Mouse (Mus musculus) thymus, postnatal 0 days (tissue): Measurements from ENCODE around the gene Rnf113a2. TPM values are rescaled to one million over a fixed set of nuclear protein-coding genes. Genes with fewer than 3 reads are reported as not detected.

Source experiments
- DNase-seq: peaks from one replicate; pipeline ENCODE4 v3.0.0-alpha.2; 2015; ENCODE audit warnings: low spot score
- polyA plus RNA-seq: library from polyadenylated mRNA; unstranded; fragments of >200 nt; fragmentation: Nextera tagmentation; extraction: Ambion mirVana; gene quantifications from 2 replicates; pipeline ENCODE4 v1.2.1, GENCODE M21; 2015

The Rnf113a2 gene
- 48.7 and 48.9 TPM in 2 replicates for polyA plus RNA-seq

DNA sequence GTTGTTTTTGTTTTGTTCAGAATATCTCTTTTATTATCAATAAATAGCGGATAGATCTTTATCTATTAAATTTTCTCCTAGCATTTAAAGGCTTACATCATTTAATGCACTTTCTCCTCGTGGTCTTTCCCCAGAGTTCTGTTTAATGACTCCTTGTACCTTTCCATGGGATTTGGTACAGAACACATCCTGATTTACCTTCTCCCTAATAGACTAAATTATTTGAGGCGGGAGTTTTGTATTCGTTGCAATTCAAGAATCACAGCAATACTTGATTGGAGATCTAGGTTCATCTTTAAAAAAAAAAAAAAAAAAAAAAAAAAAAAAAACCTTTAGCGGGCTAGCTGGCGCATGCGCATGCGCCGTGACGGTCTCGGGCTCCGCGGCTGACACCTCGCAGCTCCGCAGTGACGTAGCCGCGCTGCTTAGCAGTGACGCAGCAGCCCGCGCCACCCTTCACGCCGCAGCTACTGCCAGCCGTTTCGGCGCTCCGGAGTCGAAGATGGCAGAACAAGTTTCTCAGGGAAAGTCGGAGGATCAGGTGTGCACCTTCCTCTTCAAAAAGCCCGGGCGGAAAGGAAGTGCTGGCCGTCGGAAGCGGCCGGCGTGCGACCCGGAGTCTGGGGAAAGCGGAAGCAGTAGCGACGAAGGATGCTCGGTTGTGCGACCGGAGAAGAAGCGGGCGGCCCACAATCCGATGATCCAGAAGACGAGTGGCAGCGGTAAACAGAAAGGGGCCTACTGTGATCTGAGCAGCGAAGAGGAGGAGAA lies at the start of gene Rnf113a2:
TSS of gene Rnf113a2 (plus strand) at position 363 of the 771 bp plus-strand sequence.
- DNase-seq = peak; percentile 94

- DNase-seq = no peak
Measured at GRCm38 (mm10) chr12:84371647-84372046, 45.3 kb upstream of the Rnf113a2 start.

DNA sequence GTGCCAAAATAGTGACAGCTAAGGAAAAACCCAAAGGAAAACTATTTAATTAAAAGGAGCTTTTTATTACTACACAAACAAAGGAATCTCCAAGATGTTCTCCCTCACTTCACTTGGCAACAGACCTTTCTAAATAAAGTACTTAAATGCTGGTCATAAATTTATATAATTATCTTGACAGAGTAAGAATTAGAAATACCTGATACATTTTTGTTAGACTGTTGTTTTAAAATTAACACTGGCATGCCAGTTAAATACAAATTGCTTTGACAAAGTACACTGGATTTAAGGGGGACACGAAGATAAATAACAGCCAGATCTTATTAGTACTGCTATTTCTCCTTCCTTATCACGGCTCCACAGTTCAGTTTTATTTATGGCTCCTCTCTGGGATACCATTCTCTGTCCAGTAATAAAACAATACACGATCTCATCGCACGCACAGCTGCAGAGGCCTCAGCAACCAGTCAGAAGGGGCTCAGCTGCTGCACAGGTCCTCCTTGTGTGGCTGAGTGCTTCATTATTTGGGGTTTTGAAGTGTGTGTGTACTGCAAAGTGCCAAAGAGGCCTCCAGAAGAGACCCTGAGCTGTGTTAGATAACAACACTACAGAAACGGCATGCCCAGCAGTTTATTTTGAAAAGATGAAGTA lies 43.0 kb upstream of the Rnf113a2 start:
- no peak for DNase-seq

GRCm38 (mm10) chr12:84382369-84382768 lies 34.6 kb upstream of the Rnf113a2 start:
- DNase-seq = no peak

- DNase-seq = no peak
Measured at GRCm38 (mm10) chr12:84384644-84385081, 32.3 kb upstream of the Rnf113a2 start.

- no peak for DNase-seq
Measured at GRCm38 (mm10) chr12:84385408-84385807, 31.6 kb upstream of the Rnf113a2 start.

DNA sequence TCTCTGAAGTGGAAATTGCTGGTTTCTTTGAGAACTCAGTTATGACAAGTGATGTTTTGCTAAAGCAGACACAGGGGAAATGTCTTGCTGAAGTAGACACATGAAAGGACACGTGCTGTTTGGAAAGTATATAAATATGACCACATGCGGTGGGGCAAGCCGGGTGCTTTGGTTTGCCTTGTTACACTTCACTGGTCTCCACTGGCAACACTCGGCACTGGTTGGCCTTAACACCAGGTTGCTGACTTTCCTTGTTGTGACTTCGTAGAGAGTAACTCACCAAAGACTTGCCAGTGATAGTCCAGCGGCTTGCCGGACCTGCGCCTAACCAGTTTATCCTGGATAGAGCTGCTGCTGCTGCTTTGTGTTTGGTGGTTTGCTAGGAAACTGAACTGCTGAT lies 28.9 kb upstream of the Rnf113a2 start:
- DNase-seq = no peak

DNA sequence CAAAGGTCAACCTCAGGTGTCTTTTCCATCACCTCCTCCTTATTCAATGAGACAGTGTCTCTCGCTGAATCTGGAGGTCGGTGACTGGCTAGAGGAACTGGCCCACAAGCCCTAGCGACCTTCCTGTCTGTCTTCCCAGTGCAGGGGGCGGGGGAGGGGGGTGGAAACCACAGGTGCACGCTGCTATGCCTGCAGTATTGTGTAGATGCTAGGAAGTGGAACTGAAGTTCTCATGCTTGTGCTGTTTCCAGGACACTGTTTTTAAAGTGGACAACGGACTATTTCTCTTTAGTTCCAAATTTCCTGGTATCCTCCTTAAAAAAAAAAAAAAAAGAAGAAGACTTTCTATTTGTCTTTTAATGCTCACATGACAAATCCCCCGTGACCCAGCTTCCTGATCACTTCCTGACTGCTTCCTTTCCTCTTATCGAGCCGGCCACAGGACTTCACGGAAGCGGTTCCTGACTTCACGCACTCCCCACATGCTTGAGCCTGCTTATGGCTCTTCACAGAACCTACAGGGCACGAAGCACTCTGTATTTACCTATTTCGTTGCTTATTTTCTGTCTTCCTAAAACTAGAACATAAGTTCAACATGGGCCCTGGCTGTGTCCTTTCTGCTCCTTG lies 28.1 kb upstream of the Rnf113a2 start:
- DNase-seq = peak; percentile 53

- no peak for DNase-seq
Measured at GRCm38 (mm10) chr12:84390336-84390735, 26.7 kb upstream of the Rnf113a2 start.

GRCm38 (mm10) chr12:84392681-84393080 lies 24.3 kb upstream of the Rnf113a2 start:
- DNase-seq = no peak

DNA sequence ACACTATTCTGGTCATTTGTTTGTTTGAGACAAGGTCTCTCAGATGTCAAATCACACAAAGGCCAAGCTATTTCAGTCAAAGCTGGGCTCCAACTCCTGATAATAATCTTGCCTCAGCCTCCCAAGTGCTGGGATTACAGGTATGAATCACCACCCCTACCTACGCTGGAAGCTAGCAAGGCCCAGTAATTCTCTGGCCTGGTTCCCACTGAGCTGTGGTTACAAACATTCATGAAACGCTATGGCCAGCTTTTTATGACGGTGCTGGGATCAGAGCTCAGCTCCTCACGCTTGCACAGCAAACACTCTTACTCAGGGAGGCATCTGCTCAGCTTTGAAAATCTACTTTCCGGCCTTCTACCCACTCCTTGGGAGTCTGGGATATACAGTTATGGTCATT lies 23.1 kb upstream of the Rnf113a2 start:
- DNase-seq = no peak

DNA sequence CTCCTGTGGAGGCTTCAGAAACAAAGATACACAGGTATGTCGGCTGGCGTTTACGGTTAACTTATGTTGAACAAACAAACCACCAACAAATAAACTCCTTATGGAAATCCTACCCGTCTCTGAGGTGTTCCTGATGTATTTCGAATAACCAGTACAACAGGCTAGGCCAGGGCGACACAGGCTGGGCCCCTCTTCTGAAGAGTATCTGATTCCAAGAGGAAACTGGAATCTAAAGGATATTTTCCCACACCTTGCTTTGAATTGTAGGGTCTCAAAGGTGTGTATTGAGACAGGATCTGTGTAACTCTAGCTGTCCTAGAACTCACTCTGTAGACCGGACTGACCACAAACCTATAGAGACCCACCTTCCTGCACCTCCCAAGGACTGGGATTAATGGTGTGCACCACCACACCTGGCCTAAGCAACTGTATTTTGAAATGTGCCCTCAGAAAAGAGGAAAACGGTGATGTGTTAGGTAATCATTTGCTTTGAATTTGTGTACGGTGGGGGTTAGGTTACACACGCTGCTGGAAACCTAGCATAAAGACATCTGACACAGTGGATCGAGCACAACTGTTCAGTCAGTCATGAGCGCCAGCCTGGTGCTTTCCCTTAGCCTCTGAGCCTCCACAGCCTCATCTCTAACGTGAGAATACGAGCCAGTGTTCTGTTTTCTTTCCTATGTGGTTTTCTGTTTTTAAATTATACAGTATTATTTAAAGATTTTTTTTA lies 19.9 kb upstream of the Rnf113a2 start:
- no peak for DNase-seq

DNA sequence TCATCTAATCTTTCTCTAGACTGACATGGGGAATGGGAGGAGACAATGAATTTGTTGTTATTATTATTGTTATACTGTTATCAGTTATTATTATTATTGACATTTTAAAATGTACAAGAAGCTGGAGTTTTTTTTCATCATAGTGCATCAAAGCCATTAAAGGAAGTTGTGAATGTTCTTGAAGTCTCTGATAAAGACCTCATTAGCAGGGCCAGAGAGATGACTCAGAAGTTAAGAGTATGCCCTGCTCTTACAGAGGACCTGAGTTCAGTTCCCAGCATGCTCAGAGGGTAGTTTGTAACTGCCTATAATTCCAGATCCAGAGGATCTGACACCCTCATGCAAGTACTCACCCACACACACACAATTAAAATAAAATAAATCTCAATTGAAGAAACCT lies 19.3 kb upstream of the Rnf113a2 start:
- DNase-seq = no peak

DNA sequence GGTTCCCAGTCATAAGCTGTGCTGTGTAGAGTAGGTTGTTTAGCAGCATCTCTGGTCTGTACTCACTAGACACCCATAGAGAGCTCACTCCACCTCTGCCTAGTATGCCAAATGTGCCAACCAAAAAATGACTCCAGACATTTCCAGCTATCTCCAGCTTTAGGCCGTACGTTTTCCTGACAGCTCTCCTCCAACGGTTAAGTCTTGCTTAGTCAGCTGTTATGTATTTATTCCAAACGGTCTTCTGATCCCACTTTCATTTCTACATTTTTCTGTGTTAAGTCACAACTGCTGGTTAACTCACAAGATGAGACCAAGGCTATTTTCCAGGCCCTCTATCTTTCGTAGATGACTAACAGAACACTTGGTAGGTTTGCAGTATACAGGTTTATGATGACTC lies 18.4 kb upstream of the Rnf113a2 start:
- DNase-seq = no peak

- no peak for DNase-seq
Measured at GRCm38 (mm10) chr12:84399135-84399534, 17.9 kb upstream of the Rnf113a2 start.

GRCm38 (mm10) chr12:84399663-84400062 lies 17.3 kb upstream of the Rnf113a2 start:
- no peak for DNase-seq

- no peak for DNase-seq
Measured at GRCm38 (mm10) chr12:84400068-84400467, 16.9 kb upstream of the Rnf113a2 start.

DNA sequence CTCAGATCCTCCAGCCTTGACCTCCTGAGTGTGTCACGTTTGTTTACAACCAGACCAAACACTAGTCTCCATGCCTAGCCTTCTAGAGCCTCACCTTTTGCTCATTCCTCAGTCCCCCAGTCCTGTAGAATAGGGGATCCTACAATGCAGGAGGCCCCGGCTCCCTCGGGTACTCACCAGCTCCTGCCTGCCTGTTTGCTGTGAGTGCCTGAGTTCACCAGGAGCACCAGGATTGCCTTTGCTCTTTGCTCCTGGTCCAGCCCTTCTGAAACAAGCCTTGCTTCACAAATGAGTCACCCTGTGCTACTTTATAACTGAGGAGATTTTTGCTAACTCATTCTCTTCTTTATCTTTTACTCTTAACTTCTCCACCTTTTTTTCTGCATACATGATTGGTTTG lies 16.3 kb upstream of the Rnf113a2 start:
- DNase-seq = no peak

- no peak for DNase-seq
Measured at GRCm38 (mm10) chr12:84402923-84403322, 14.1 kb upstream of the Rnf113a2 start.

- DNase-seq = no peak
Measured at GRCm38 (mm10) chr12:84404541-84404940, 12.5 kb upstream of the Rnf113a2 start.

DNA sequence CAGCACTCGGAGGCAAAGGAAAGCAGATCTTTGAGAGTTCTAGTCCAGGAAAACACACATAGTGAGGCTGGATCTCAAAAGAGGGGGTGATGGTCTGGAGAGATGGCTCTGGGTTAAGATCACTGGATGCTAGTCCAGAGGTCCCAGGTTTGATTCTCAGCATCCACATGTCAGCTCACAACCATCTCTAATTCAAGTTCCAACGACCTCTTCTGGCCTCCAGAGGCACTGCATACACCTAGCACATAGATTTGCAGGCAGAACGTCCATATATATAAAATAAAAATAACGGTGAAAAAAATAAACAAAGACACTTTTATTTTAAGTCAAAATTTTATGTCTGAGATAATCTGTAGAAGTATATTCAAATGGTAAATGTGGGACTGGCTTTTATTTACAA lies 9.7 kb upstream of the Rnf113a2 start:
- DNase-seq = no peak
